Mouse (Mus musculus) embryo, embryonic 11 days (tissue): ENCODE measurements at regions not wholly inside any gene's neighbourhood (a gene's known extent, or its start where the extent isn't known, plus 50 kb on each side); places are given as distances from the start of the nearest gene placed in this dataset.

Source experiments
- DNase-seq: peaks from one replicate; pipeline ENCODE4 v3.0.0-alpha.2; 2015

- DNase-seq = no peak
Measured at GRCm38 (mm10) chr5:80484676-80485075, 535.3 kb upstream of the Adgrl3 start.

GRCm38 (mm10) chr5:80488332-80488731, 531.6 kb upstream of the Adgrl3 start:
- no peak for DNase-seq

GRCm38 (mm10) chr5:80508672-80509071, 511.3 kb upstream of the Adgrl3 start:
- DNase-seq = peak; percentile 74

- no peak for DNase-seq
Measured at GRCm38 (mm10) chr5:80539997-80540396, 479.9 kb upstream of the Adgrl3 start.

GRCm38 (mm10) chr5:80551673-80552072, 468.3 kb upstream of the Adgrl3 start:
- no peak for DNase-seq

- DNase-seq = no peak
Measured at GRCm38 (mm10) chr5:80578741-80579140, 441.2 kb upstream of the Adgrl3 start.

- no peak for DNase-seq
Measured at GRCm38 (mm10) chr5:80611571-80611970, 408.4 kb upstream of the Adgrl3 start.

- no peak for DNase-seq
Measured at GRCm38 (mm10) chr5:80627225-80627624, 392.7 kb upstream of the Adgrl3 start.

- DNase-seq = peak; percentile 13
Measured at GRCm38 (mm10) chr5:80659043-80659442, 360.9 kb upstream of the Adgrl3 start.

- no peak for DNase-seq
Measured at GRCm38 (mm10) chr5:80659530-80659929, 360.4 kb upstream of the Adgrl3 start.

- DNase-seq = no peak
Measured at GRCm38 (mm10) chr5:80670258-80670947, 349.5 kb upstream of the Adgrl3 start.

- DNase-seq = no peak
Measured at GRCm38 (mm10) chr5:80683431-80683830, 336.5 kb upstream of the Adgrl3 start.

- no peak for DNase-seq
Measured at GRCm38 (mm10) chr5:80700848-80701247, 319.1 kb upstream of the Adgrl3 start.

GRCm38 (mm10) chr5:80704732-80705131, 315.2 kb upstream of the Adgrl3 start:
- DNase-seq = no peak

- no peak for DNase-seq
Measured at GRCm38 (mm10) chr5:80706645-80707056, 313.3 kb upstream of the Adgrl3 start.
